Mouse (Mus musculus): ENCODE measurements around the gene Cyp4f39. TPM values are rescaled to one million over a fixed set of nuclear protein-coding genes. Genes with fewer than 3 reads are reported as not detected.

Gene Cyp4f39
- total and polyA plus RNA-seq, 3 experiments: not detected

DNA sequence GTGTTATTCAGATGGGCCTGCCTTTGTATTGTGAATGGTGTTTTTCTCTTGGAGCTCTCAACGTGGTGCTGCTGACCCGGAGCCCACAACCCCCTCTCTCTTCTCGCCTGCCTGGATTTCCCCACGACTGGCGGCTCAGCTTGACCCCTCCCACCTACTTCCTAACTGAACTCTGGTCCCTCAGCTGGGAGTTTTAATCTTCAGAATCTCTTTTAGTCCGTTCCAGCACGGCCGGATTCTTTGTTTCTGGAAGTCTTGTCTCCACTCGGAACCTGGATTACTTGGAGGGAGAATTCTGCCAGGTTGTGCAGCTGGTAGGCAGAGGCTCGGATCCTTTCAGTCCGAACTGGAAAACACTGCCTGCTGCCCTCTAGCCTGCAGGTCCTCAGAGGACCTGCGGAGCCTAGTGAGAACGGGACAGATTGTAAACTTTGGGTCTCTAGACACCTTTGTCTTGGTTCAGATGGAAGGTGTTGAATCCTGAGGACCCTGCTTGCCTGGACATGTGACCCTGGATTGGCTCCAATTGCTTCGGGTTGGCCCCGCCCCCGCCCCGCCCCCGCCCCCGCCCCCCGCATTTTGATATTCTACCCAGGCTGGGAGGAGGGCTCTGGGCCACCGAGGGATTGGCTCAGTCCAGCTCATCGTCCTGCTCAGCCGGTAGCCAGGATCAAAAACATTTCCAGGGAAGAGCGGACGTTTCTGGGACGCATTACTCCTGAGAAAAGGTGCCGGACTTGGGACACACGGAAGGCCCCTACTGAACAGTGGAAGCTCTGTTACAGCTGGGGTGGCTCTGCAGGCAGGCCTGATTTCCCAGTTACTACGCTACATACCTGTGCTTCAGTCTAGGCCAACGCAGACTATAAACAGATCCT is 53.6 kb downstream of the Cyp4f39 start, which contains the start of gene Cyp4f17:
TSS of gene Cyp4f17 (plus strand) at position 200 of the 878 bp plus-strand sequence.
- Histone ChIP-seq H3K27ac (ENCODE audit: control insufficient read depth, low read depth, low read length) (no peak within 1 kb of the TSS), H3K4me3 (ENCODE audit: control insufficient read depth in 1 of 2, insufficient read depth in 1 of 2, low read depth in 2 of 2, low read length in 2 of 2) (peak within 1 kb of the TSS; percentile 87 to 98)
- peak; percentile 44 for DNase-seq (ENCODE audit: low read depth, low spot score)

GRCm38 (mm10) chr17:32506729-32507245 is 54.3 kb downstream of the Cyp4f39 start:
- Histone ChIP-seq H3K79me2 (ENCODE audit: control insufficient read depth, insufficient read depth, low read length, poor library complexity) (no peaks in the 10 kb centered on the region; the same call in 1 of the 2 replicates), H3K27ac (ENCODE audit: control insufficient read depth, low read depth, low read length) (no peak overlapping the region), H3K4me1 (ENCODE audit: control insufficient read depth in 1 of 2, insufficient read depth in 2 of 2, low read length in 2 of 2) (peaks cover 3 to 8% of the 10 kb centered on the region in 2 experiments), H3K36me3 (ENCODE audit: control insufficient read depth in 1 of 2, insufficient read depth in 2 of 2, low read length in 2 of 2) (peaks cover 0 to 2% of the 10 kb centered on the region in 2 experiments; a peak in 1 of 4 replicates), H3K27me3 (ENCODE audit: control insufficient read depth in 1 of 2, insufficient read depth in 2 of 2, low read length in 2 of 2) (peaks cover 0 to 2% of the 10 kb centered on the region in 2 experiments; a peak in 2 of 4 replicates), H3K4me3 (ENCODE audit: control insufficient read depth in 1 of 2, insufficient read depth in 1 of 2, low read depth in 2 of 2, low read length in 2 of 2) (peak overlapping the region; percentile 69 to 87; a peak in 3 of 4 replicates), H3K9me3 (replicated peaks; ENCODE audit: insufficient read depth, low read length) (no peaks in the 10 kb centered on the region), H3K9ac (ENCODE audit: control insufficient read depth, low read depth, low read length, poor library complexity, severe bottlenecking) (peak overlapping the region; percentile 60)
- TF ChIP-seq JUND (IDR thresholded peaks at IDR 0.05; ENCODE audit: low read depth, low read length) (no peak), USF1 (IDR thresholded peaks at IDR 0.05; ENCODE audit: low read depth, low read length) (no peak), TAL1 (IDR thresholded peaks at IDR 0.05; ENCODE audit: low read length) (no peak), MAFK (IDR thresholded peaks at IDR 0.05; ENCODE audit: borderline replicate concordance, low read depth, low read length) (no peak), RAD21 (IDR thresholded peaks at IDR 0.05; ENCODE audit: low read depth, low read length) (no peak), TCF12 (IDR thresholded peaks at IDR 0.05; ENCODE audit: low read depth, low read length) (no peak), TBP (IDR thresholded peaks at IDR 0.05; ENCODE audit: low read depth, low read length) (no peak), MXI1 (IDR thresholded peaks at IDR 0.05; ENCODE audit: low read depth, low read length) (no peak), BHLHE40 (IDR thresholded peaks at IDR 0.05; ENCODE audit: borderline replicate concordance, low read depth, low read length) (no peak), HCFC1 (IDR thresholded peaks at IDR 0.05; ENCODE audit: low read depth, low read length) (no peak), SIN3A (IDR thresholded peaks at IDR 0.05; ENCODE audit: low read length) (no peak), USF2 (IDR thresholded peaks at IDR 0.05; ENCODE audit: borderline replicate concordance in 1 of 2, insufficient read depth in 1 of 2, low read depth in 1 of 2, low read length in 2 of 2) (no peak), NELFE (IDR thresholded peaks at IDR 0.05; ENCODE audit: low read depth, low read length) (no peak)
- no peak for DNase-seq (ENCODE audit: low read depth, low spot score)

More for the DNA sequence above, 53.6 kb downstream of the Cyp4f39 start, which contains the start of gene Cyp4f17:
- Histone ChIP-seq H3K9me3 (replicated peaks; ENCODE audit: insufficient read depth, low read length) (no peaks in the 10 kb centered on the region), H3K36me3 (ENCODE audit: control insufficient read depth in 1 of 2, insufficient read depth in 2 of 2, low read length in 2 of 2) (peaks cover 0 to 2% of the 10 kb centered on the region in 2 experiments; a peak in 1 of 4 replicates), H3K27me3 (ENCODE audit: control insufficient read depth in 1 of 2, insufficient read depth in 2 of 2, low read length in 2 of 2) (peaks cover 0 to 2% of the 10 kb centered on the region in 2 experiments; a peak in 2 of 4 replicates), H3K4me1 (ENCODE audit: control insufficient read depth in 1 of 2, insufficient read depth in 2 of 2, low read length in 2 of 2) (peaks cover 3 to 8% of the 10 kb centered on the region in 2 experiments), H3K79me2 (ENCODE audit: control insufficient read depth, insufficient read depth, low read length, poor library complexity) (no peaks in the 10 kb centered on the region; the same call in 1 of the 2 replicates), H3K9ac (ENCODE audit: control insufficient read depth, low read depth, low read length, poor library complexity, severe bottlenecking) (peak within 1 kb of the TSS; percentile 65)
- TF ChIP-seq HCFC1 (IDR thresholded peaks at IDR 0.05; ENCODE audit: low read depth, low read length) (no peak), POLR2A (IDR thresholded peaks at IDR 0.05; ENCODE audit: control insufficient read depth in 1 of 2, insufficient read depth in 1 of 2, low read depth in 1 of 2, low read length in 2 of 2, poor library complexity in 1 of 2) (0 out of 4 replicates have a peak, but pooled peaks of 1 of the 2 experiments have one; percentile 14), USF1 (IDR thresholded peaks at IDR 0.05; ENCODE audit: low read depth, low read length) (peak; percentile 76)

Measured in MEL (cell line).